Mouse (Mus musculus) brain, embryonic 14.5 days (tissue): ENCODE data around the gene Idh3a. TPM values are rescaled to one million over a fixed set of nuclear protein-coding genes. Genes with fewer than 3 reads are reported as not detected.

ENCODE experiments used
- DNase-seq: peaks from one replicate; pipeline ENCODE4 v3.0.0-alpha.2; 2011; ENCODE audit warnings: low read depth
- CTCF ChIP-seq: fragments of 200-500 bp; IDR thresholded peaks from 2 replicates; pipeline ENCODE4 v1.5.1; 2012; ENCODE audit warnings: inconsistent platforms, mild to moderate bottlenecking, moderate library complexity, borderline replicate concordance; ENCODE audit not compliant: insufficient read depth, insufficient read length; ENCODE audit errors: extremely low read depth
- POLR2A ChIP-seq: fragments of 200-500 bp; IDR thresholded peaks from 2 replicates; pipeline ENCODE4 v1.6.1; 2012; ENCODE audit warnings: mild to moderate bottlenecking, inconsistent platforms, borderline replicate concordance; ENCODE audit not compliant: poor library complexity, insufficient read depth, insufficient read length, severe bottlenecking; ENCODE audit errors: extremely low read depth
- polyA plus RNA-seq: library from polyadenylated mRNA; depleted of rRNA; stranded (reverse); fragments of >200 nt; gene quantifications from 2 replicates; pipeline ENCODE4 v1.2.3, GENCODE M21; 2012; rRNA removed

The Idh3a gene
- polyA plus RNA-seq, 1 experiment = 75.5 TPM

DNA sequence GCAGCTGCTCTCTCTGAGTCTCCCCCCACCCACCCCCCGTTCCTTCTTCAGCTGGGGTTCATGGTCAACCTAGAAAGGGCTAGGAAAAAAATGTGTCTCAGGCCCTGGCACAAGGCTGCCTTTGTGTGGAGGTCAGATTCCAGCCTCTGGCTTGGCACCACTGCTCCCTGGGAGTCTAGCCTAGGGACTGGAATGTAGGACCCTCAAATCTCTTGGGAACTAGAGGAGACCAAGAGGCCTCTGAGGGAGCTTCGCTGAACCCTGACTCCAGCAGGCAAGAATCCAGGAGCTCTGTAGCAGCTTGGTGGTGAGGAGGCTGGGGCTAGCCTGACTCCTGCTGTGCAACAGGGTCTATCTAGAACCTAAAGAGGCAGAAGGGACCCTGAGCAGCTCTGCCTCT, 53.1 kb downstream of the Idh3a start:
- no peak for DNase-seq
- TF ChIP-seq POLR2A = no peak
- TF ChIP-seq CTCF = no peak

DNA sequence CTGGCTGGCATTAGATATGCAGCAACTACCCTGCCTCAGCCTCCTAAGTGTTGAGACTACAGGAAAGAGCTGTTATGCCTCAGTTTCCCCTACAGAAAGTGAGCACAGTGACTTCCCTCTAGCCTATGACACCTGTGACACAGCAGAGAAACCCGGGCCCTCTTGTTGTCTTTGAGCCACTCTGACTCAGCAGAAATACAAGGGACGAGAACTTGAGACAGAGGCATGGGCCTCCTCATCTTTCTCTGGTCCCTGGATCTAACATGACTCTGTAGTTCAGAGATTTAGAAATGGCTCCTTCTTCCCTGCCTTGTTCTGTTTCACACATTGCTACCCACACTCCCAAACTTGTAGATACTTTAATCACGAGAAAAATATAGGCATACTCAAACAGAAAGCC, 55.4 kb downstream of the Idh3a start:
- no peak for TF ChIP-seq CTCF
- no peak for TF ChIP-seq POLR2A
- DNase-seq = no peak

DNA sequence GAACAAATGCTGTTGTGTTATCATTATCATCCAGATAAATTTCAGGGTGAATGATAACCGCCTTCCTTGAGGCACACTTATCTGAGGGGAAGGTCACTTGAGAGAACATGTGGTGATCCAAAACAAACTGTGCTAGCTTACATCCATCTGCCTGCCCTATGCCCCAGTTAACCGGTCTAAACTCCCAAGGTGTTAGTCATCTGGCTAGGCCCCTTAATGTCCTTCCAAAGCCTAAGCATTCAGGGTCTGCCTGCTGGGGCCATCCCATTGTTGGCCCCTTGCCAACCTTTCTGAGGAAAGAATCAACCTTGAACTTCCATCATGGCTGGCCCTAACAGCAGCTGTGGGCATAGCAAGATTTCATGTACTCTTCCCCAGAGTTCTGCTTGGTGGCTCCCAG, 56.0 kb downstream of the Idh3a start:
- TF ChIP-seq CTCF = no peak
- TF ChIP-seq POLR2A = no peak
- no peak for DNase-seq

DNA sequence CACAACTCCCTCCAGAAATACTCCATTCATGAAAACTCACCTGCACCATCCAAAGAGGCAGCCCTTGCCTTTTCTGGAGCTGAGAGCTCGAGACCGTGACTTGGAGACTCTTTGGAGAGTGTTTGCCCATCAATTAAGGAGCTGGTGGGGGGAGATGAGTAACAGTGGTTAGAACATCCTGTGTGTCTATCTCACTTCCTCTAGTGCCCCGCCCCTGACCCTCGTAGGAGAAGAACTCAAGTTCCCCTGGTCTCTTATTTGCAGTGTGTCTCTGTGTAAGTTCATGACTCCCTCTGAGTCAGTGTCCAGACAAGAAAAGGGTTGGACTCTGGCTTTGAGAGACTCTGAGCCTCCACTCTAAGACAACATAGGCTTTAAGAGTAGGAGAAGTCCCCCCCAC, 56.4 kb downstream of the Idh3a start:
- TF ChIP-seq POLR2A (no peak), CTCF (no peak)
- DNase-seq = no peak

DNA sequence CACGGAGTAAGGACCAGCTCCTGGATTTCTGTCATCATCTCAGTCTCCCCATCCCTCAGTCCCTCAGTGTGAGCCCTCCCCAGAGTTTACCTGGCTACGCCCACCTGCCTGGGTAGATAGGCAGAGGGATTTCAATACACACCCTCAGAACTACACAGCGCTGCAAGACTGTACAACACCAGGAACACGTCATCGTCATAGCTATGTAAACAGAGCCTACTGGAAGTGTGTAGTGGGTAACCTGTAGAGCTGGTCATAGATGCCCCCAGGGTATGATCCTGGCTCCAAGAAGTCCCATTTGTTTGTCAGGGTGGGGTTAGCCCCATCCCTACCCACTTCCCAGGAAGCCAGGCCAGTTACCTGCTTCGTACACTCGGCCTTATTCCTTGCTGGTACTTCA, 57.0 kb downstream of the Idh3a start:
- no peak for DNase-seq
- no peak for TF ChIP-seq POLR2A
- no peak for TF ChIP-seq CTCF

DNA sequence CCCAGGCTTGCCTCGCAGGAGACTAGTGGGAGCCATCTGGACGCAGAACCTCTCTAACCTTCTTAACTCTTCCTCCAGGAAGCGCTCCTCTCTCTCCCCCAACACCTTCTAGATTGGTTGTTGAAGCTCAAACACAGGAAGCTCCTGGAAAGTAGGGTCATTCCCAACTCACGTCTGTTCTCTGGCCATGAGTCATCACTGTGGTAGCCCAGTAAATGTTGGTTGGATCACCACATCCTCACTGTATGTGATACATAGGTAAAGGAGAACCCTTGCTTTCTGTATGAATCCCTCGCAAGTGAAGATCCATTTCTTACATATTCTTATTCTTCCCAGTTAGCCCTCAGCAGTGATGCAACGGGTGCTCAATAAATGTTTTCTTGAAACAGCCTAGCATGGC, 59.4 kb downstream of the Idh3a start:
- no peak for DNase-seq
- TF ChIP-seq CTCF (no peak), POLR2A (no peak)

DNA sequence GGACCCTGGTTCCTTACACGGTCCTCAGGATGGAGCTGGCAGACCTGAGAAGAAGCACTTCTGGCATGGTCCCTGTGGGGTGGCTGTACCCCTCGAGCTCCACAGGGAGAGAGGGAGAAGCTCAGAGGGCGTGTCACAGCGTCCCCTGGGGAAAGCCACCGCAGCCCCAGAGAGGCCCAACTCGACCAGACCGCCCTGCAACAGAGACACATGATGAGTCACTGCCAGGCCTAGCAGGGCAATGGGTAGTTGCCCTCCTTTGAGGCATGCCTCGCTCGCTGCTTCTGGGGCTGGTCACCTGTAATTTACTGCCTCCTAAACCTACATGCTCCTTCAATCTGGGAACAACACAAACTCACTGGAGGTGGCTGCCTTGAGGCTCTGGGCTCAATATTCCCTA, 60.1 kb downstream of the Idh3a start:
- no peak for DNase-seq

DNA sequence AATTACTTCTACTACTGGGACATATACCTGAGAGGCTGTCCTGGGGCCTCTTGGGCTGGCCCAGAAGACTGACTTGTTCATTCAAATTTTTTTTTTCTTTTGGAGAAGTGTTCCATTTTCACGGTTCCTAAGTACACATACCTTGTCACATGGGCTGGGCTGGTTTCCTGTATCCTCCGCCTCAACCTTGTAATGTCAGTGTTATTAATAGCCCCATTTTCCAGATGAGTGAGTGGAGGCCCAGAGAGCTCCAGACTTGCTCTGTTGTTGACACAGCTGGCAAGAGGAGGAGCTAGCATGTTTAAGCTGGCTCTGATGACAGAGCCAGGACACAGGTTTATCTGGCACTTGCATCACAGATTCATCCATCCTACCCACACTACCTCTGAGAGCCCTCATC, 61.3 kb downstream of the Idh3a start:
- DNase-seq = no peak
- TF ChIP-seq POLR2A (no peak), CTCF (no peak)

More for the DNA sequence above, 60.1 kb downstream of the Idh3a start:
- TF ChIP-seq POLR2A (no peak), CTCF (no peak)

DNA sequence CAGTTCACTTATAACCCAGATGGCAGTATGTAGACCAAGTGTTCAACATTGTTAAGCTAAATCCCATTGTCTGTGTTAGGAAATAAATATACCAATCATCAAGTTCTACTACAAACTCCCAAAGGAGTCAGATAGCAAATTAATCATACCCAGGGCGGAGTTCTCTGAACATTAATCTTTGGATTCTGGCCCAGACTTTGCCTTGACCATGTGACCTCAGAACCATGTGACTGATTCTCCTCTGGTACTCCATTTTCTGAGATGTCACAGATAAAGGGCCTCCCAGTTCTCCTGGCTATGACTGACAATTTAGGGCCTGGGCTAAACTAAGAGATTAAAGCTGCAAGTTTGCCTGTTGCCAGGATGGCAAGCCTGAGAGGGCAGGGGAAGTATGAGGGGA, 63.2 kb downstream of the Idh3a start:
- no peak for TF ChIP-seq CTCF
- no peak for TF ChIP-seq POLR2A
- DNase-seq = no peak

DNA sequence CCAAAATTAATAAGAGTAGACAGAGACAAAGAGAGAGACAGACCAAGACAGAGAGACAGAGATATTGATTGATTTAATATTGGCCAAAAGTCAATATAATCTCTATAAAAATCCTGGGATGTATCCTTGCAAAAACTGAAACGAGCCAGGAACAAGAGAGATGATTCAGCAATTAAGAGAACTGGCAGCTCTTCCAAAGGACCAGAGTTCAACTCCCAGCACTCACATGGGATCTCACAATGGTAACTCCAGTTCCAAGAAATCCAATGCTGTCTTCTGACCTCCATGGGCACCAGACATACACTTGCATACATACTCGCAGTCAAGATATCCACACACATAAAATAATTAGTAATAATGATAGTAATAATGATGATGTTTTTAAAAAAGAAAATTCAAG, 66.6 kb downstream of the Idh3a start:
- DNase-seq = no peak
- no peak for TF ChIP-seq CTCF
- no peak for TF ChIP-seq POLR2A

Other genes starting within 250 kb of the Idh3a start
- gene Dmxl2, start 84.7 kb upstream of the Idh3a start, polyA plus RNA-seq = 52.9 and 60.4 TPM in 2 replicates
- gene Sh2d7, start 47.4 kb upstream of the Idh3a start, polyA plus RNA-seq = 0.11 and 0.19 TPM in 2 replicates
- gene Cib2, start 26.1 kb upstream of the Idh3a start, polyA plus RNA-seq = 24.7 and 28.2 TPM in 2 replicates
- 14.8 and 16.3 TPM in 2 replicates for gene Acsbg1, start 75.5 kb downstream of the Idh3a start, polyA plus RNA-seq
- gene Dnaja4, start 112.5 kb downstream of the Idh3a start, polyA plus RNA-seq = 6.3 and 7.3 TPM in 2 replicates
- gene Wdr61, start 148.2 kb downstream of the Idh3a start, polyA plus RNA-seq = 65.1 and 90.8 TPM in 2 replicates
- 112 and 168 TPM in 2 replicates for gene Crabp1, start 178.4 kb downstream of the Idh3a start, polyA plus RNA-seq